In the genomic region with DNA sequence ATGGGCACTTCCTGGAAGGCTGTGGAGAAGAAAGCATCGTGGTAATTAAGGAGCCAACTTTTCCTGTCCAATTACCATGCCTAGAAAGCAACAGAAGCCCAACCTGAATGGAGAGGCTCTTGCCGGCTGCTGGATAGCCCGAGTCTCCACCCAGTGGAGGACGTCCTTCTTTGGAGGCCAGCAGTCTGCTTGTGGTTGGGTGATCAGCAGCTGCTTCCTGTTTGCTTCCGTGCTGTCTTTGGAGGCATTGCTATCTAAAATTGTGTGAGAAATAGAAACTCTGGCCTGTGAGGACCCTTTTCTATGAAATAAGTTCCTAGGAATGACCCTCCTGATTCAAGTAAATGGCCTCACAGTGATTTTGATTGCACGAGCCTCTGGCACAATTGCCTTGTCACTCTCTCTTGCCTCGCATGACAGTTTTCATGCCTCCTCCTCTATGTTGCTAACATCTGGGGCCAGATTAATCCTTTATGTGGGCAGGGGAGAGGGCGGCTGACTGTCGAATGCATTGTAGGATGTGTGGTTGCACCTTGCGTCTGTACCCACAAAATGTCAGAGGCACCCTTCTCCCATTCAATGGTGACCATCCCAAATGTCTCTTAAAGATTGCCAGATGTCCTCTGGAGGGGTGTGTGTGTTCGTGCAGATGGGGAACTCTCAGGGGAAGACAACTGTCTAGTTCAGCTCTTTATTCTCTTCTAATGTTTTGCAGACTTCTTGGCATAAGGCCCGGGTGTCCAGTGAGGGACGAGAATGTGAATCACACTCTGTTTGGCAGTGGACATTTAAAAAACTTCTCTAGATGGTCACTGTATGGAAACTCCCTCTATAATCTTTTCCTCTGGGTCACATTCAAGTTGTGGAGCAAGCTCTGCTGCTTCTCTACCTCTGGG, we compare ENCODE assay signal across 8 mouse cellular contexts.
DNase-seq lines count a peak whose midpoint lies in the region; ATAC-seq lines count a peak whose summit lies in the region.

No protein-coding gene starts in this region.

- 58% methylated on average over 13 of the region's 13 CpGs for WGBS in heart, embryonic 10.5 days

- DNase-seq in heart, adult 11 months = peak; percentile 98
- DNase-seq in heart, embryonic 10.5 days (ENCODE audit: low spot score) = no peak
- DNase-seq in MN1 (ENCODE audit: low spot score) = peak; percentile 98
- peak; percentile 52 for DNase-seq in gastrocnemius, postnatal 25 days
- peak; percentile 52 for DNase-seq in kidney, postnatal 14 days
- DNase-seq in cerebellum, adult 11 months = no peak
- no peak for DNase-seq in urinary bladder, postnatal 25 days (ENCODE audit: low spot score)

- H3K4me1 ChIP-seq in heart, embryonic 10.5 days = peaks cover 15% of the 10 kb centered on the region; the same call in 1 of the 2 replicates

- H3K27ac ChIP-seq in heart, embryonic 10.5 days = no peak overlapping the region; the same call in 1 of the 2 replicates

- H3K9me3 ChIP-seq in heart, embryonic 10.5 days = no peaks in the 10 kb centered on the region

- H3K36me3 ChIP-seq in heart, embryonic 10.5 days = no peaks in the 10 kb centered on the region

- H3K27me3 ChIP-seq in heart, embryonic 10.5 days (ENCODE audit: insufficient read depth, poor library complexity, severe bottlenecking) = no peaks in the 10 kb centered on the region

- ATAC-seq in megakaryocyte-erythroid progenitor cell, adult 5-6 weeks (replicated peaks; ENCODE audit: low FRiP score, low TSS enrichment, poor library complexity, severe bottlenecking) = peak; percentile 93

- no peak overlapping the region for H3K4me3 ChIP-seq in heart, embryonic 10.5 days

Comparison
In these comparisons a context has a peak if more than half of its experiments do, and no peak if none do; other contexts are left out.
1. DNase-seq: peak in heart, adult 11 months (single experiment), MN1 (single experiment), gastrocnemius, postnatal 25 days (single experiment) and kidney, postnatal 14 days (single experiment); none in heart, embryonic 10.5 days (single experiment), cerebellum, adult 11 months (single experiment) and urinary bladder, postnatal 25 days (single experiment).